Mouse (Mus musculus): ENCODE measurements around the gene Efcab2. TPM values are rescaled to one million over a fixed set of nuclear protein-coding genes. Genes with fewer than 3 reads are reported as not detected.
"Not testable (repeated sequence)": the region's sequence is repeated elsewhere in the genome, so short reads cannot be mapped to it uniquely, and the experiment has no call there.

Efcab2 gene
- total RNA-seq, 2 experiments from 2014 or later = 71.8 to 80.5 TPM

- intact Hi-C loops (cut with DNase I) = no loop called here
- no peak for DNase-seq (ENCODE audit: low spot score)
Observed at GRCm38 (mm10) chr1:178399879-178400278, 6.0 kb upstream of the Efcab2 start.

DNA sequence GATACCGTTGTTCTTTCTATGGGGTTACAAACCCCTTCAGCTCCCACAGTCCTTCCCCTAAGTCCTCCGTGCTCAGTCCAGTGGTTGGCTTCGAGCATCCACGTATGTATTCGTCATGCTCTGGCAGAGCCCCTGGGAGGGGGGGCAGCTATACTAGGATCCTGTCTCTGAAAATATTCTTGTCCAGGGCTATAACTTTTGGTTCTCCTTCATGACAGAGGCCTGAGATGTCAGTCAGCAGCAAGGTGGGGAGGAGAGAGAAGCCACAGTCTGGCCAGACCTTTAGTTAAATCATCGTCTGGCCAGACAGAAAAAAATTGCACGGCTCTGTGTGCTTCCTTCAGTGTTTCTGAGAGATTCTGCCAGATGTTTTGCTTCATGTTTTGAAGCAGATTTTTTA lies 5.2 kb upstream of the Efcab2 start:
- intact Hi-C loops (cut with DNase I) = no loop called here
- no peak for DNase-seq (ENCODE audit: low spot score)

DNA sequence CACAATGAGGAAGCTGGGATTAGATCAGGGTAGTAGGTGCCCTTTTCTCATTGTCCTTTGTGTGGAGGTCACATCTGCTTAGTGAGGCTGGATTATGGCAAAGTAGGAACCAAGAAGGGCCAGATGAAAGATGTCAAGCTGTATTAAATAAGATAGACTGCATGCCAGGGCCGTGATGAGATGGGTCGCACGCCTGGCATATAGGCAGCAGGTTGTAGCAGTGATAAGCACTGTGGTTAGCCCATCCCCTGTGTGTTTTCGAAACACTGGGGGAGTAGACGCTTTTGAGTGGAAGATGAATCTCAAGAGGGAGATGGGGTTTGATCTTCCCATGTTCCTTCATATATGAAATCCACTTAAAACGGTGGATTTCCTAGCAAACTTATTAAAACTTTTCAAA lies 3.9 kb upstream of the Efcab2 start:
- intact Hi-C loops (cut with DNase I) = no loop called here
- DNase-seq (ENCODE audit: low spot score) = no peak

DNA sequence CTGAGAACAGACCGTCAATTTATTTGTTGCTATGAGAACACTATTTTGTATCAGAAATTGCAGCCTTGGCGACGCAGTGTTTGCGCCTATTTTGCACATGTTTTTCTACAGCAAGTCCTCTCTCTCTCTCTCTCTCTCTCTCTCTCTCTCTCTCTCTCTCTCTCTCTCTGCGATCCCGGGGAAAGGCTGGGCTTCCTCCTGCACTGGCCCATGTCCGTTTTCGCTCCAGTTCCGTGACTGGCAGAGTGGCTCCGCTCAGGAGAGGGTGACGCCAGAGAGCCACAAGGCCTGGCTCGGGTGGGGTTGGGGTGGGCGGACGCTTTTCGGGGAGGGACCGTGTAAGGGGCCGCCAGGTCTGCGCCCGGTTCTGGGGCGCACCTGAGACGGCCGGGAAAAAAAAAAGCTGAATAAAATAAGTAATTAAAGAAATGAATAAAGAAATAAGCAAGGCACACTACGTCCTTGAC lies 407 bp upstream of the Efcab2 start:
- intact Hi-C loops (cut with DNase I) = no loop called here
- DNase-seq (ENCODE audit: low spot score) = peak; percentile 79

GRCm38 (mm10) chr1:178406765-178407645 lies 1.1 kb downstream of the Efcab2 start:
- no peak for DNase-seq (ENCODE audit: low spot score)
- intact Hi-C loops (cut with DNase I) = loop anchor here (1.0 to 2.0 kb wide), 4 partner anchors 38 to 89 kb away; no protein-coding TSS in a partner anchor

DNA sequence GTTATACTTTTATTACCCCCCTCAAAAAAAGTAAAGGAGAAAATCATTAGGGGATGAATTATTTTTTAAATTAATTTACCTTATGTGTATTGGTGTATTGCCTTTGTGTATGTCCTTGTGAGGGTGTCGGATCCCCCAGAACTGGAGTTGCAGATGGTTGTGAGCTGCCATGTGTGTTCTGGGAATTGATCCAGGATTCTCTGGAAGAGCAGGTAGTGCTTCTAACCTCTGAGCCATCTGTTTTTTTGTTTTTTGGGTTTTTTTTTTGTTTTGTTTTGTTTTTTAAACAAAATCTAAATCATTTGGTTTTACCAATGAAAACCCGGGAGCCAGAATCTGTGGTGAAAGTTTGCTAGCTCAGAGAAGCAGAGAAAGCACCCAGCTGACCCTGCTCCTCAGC lies 1.8 kb downstream of the Efcab2 start:
- intact Hi-C loops (cut with DNase I) = loop anchor here (2.0 kb wide), 1 partner anchor 39 kb away; no protein-coding TSS in a partner anchor

DNA sequence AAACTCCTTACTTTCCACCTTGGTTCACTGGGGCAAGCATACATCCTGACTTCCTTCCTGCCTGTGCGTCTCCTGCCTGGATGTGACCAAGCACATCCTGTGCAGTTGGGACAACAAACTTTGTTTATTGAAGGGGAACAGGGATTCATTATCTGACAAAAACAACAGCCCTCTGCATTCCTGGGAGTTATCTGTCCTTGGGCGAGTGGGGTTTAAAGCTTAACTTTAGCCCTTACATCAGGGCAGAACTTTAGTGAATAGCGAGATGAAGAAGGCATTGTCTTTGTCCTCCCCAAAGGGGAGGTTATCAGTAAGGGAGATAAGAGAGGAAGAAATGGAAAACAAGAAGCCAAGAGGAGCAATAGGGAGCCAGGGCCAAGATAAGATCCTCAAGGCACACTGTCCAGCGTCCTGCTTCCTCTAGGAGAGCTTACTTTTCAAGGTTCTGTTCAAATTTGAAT lies 3.0 kb downstream of the Efcab2 start:
- intact Hi-C loops (cut with DNase I) = no loop called here
- no peak for DNase-seq (ENCODE audit: low spot score)

More for the DNA sequence above, 1.8 kb downstream of the Efcab2 start:
- DNase-seq (ENCODE audit: low spot score) = no peak

GRCm38 (mm10) chr1:178413367-178413766 lies 7.5 kb downstream of the Efcab2 start:
- intact Hi-C loops (cut with DNase I) = not testable (repeated sequence)

DNA sequence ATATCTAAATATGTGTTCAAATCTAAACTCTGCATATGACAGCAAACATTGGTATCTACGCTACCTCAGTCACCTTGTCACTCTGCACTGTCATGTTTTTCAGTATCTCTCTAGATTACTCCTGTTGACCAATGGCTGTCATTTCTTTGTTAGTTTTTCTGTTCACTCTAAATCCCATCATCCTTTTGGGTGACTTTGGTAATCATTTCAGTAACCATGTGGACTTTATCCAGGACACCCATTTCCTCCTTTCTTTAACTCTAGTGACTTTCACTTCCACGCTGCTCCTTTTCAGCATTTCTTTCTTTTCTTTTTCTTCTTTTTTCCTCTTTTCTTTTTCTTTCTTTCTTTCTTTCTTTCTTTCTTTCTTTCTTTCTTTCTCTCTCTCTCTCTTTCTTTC lies 13.7 kb downstream of the Efcab2 start:
- DNase-seq (ENCODE audit: low spot score) = no peak
- intact Hi-C loops (cut with DNase I) = no loop called here

More at GRCm38 (mm10) chr1:178413367-178413766, 7.5 kb downstream of the Efcab2 start:
- not testable (repeated sequence) for DNase-seq (ENCODE audit: low spot score)

DNA sequence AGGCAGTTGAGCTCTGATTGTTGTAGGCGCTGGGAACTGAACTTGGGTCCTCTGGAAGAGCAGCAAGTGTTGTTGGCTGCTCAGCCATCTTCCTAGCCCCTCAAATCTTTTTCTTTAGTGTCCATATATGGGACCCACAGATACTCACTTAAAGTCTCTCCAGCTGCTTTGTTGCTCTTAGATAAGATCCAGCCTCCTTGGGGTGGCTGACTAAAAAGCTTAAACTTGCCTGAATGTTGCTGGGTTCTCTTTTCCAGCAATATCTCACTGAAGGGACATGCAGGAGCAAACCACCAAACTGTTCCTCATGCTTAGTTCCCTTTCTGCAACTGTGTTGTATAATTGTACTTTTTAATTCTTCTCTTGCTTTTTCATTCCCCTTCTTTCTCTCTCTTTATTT lies 17.8 kb downstream of the Efcab2 start:
- no peak for DNase-seq (ENCODE audit: low spot score)
- intact Hi-C loops (cut with DNase I) = no loop called here

DNA sequence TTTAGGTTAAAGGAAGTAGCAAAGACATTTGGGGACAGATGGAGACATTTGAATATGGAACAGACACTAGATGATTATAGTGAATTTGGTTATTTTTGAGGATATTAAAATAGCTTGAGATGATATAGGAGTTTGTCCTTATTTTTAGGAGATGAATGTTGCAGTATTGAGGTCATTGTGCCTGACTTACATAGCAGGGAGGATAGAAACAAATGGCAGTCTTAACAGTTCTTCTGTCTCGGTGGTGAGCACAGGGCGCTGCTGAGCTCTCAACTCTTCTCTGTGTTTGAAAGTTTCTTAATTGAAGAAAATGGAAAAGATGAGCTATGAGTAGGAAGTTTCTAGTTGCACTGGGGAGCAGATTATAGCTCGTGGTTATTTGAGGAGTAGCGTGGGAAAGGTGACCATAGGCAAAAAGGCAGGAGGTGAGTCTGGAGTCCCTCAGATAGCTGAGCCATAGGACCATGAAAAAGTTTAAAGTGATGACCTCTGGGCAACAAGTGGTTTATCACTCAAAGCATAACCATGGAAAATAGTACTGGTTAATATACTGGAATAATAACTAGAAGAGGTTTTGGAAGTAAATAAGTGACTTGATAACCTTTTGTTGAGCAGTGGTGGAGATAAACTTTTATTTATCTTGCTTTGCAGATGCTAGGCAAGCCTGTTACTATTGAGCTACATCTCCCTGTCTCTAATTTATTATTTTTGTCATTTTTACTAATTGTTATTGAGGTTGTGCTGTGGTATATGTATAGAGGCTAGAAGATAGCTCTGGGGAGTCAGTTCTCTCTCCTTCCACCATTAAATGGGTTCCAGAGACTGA lies 25.9 kb downstream of the Efcab2 start:
- intact Hi-C loops (cut with DNase I) = no loop called here
- DNase-seq (ENCODE audit: low spot score) = no peak

- no peak for DNase-seq (ENCODE audit: low spot score)
- intact Hi-C loops (cut with DNase I) = no loop called here
Observed at GRCm38 (mm10) chr1:178433619-178434018, 27.7 kb downstream of the Efcab2 start.

DNA sequence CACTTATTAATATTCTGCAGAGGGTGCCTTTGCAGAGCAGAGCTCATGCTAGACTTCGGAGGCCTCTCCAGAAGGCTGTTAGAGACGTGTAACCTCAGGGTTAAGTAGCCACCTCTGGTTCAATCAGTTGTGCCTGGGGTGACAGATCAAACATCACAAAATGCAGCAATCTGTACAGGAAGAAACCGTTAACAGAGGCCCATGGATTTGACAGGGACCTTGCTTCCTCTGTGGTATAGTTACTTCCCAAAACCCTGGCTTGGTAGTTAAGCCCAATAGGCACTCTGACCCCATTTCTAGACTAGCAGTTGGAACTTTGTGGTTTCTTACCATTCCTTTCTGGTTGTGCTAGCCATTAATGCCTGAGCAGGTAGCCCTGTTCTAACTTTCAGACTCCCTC lies 38.5 kb downstream of the Efcab2 start:
- intact Hi-C loops (cut with DNase I) = loop anchor here (10.0 kb wide), 1 partner anchor 80 kb away; no protein-coding TSS in a partner anchor
- no peak for DNase-seq (ENCODE audit: low spot score)

DNA sequence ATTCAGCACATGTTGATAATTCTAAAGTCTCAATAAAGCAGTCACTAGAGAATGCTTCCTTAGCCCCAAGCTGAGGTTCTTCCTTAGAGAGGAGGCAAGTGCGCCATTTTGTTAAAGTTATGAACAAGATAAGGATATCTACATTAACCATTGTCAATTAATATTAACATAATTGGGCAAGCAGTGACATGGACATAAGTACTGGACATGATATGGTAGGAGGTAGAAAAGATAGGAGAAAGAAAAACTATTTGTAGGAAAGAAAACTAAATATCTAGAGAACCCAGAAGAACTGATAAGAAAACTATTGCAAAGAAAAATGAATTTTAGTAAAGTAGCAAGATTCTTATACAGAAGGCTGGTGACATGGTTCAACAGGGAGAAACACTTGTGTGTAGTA lies 41.2 kb downstream of the Efcab2 start:
- DNase-seq (ENCODE audit: low spot score) = no peak
- intact Hi-C loops (cut with DNase I) = loop anchor here (10.0 kb wide), 1 partner anchor 82 kb away; no protein-coding TSS in a partner anchor

- intact Hi-C loops (cut with DNase I) = loop anchor here (1.0 to 10.0 kb wide), 2 partner anchors 42 to 84 kb away; partner anchors contain the start of gene Efcab2
- DNase-seq (ENCODE audit: low spot score) = no peak
Observed at GRCm38 (mm10) chr1:178448271-178448744, 42.4 kb downstream of the Efcab2 start.

DNA sequence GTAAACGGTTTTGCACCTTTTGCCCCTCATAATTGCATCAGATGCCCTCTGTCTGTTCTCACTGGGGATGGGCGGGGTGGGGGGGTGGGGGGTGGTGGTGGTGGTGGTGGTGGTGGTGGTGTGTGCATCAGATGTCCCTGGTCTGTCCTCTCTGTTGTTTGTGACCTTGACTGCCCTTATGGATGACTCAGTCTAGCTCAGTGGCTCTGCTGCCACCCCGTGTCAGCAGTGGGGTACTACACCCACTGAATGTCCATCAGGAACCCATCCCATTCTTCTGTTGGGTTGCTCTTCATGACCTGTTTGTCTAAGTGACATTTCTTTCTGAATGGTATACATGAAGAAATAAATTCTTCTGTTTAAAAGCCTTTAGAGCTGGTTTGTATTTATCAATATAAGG lies 43.3 kb downstream of the Efcab2 start:
- DNase-seq (ENCODE audit: low spot score) = peak; percentile 50
- intact Hi-C loops (cut with DNase I) = loop anchor here (1.0 to 10.0 kb wide), 2 partner anchors 84 to 139 kb away; no protein-coding TSS in a partner anchor

- intact Hi-C loops (cut with DNase I) = loop anchor here (1.0 to 10.0 kb wide), 3 partner anchors 85 to 303 kb away; no protein-coding TSS in a partner anchor
- DNase-seq (ENCODE audit: low spot score) = no peak
Observed at GRCm38 (mm10) chr1:178449933-178450332, 44.0 kb downstream of the Efcab2 start.

DNA sequence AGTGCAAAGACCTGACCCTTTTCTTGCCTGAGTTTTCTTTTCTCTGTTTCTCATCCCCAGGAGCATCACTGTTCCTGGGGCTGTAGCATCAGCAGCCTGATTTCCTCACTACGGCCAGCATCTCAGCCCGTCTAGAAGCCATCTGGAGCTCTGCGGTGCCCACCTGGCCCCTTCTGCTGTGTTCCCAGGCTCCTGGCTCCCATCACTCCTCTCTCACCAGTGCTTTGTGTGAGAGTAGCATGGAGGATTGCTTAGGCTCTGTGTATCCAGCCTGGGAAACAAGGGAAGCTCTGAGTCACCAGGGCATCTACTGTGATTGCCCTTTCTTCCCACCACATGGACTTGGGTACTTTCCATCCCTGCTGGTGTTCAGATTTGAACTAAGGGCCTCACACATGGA lies 48.2 kb downstream of the Efcab2 start:
- intact Hi-C loops (cut with DNase I) = loop anchor here (5.0 kb wide), 1 partner anchor 307 kb away; no protein-coding TSS in a partner anchor
- no peak for DNase-seq (ENCODE audit: low spot score)

DNA sequence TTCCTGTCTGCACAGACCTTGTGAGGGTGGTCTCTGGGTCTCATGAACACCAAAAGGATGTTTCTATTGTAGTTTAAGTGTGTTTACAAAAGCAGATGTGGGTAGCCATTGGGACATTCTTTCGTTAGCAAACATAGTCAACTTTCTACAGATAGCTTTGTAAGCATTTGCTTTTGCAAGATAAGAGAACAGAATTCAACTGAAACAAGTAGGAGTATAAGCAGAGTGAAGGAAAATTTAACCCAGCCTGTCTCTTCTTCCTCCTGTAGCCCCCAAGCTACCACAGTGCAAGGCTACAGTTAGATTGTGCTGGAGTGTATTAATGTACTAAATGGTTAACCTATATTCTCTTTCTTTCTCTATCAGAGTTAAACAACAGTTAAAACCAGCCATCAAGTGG lies 49.2 kb downstream of the Efcab2 start:
- no peak for DNase-seq (ENCODE audit: low spot score)
- intact Hi-C loops (cut with DNase I) = no loop called here

- intact Hi-C loops (cut with DNase I) = no loop called here
- no peak for DNase-seq (ENCODE audit: low spot score)
Observed at GRCm38 (mm10) chr1:178458029-178458428, 52.1 kb downstream of the Efcab2 start.
